Mouse (Mus musculus) limb, embryonic 11.5 days (tissue): ENCODE results near the gene Gm3233. TPM values are rescaled to one million over a fixed set of nuclear protein-coding genes. Genes with fewer than 3 reads are reported as not detected.
"Not testable (repeated sequence)": the region's sequence is repeated elsewhere in the genome, so short reads cannot be mapped to it uniquely, and the experiment has no call there.

Source experiments
- ATAC-seq: fragments of 200-750 bp; cut with Nextera tagmentation; 2 replicates; pipeline ENCODE4 v1.8.0; 2017; ENCODE audit warnings: low read depth; ENCODE audit not compliant: insufficient number of reproducible peaks, low FRiP score, low TSS enrichment
- DNase-seq: peaks from one replicate; pipeline ENCODE4 v3.0.0-alpha.2; 2015; ENCODE audit warnings: low spot score
- H3K27ac ChIP-seq: fragments of 300-500 bp; sonication (generic); replicated peaks from 2 replicates; pipeline ENCODE4 v1.5.1; 2014; ENCODE audit warnings: low read depth, mild to moderate bottlenecking, low read length
- H3K27me3 ChIP-seq: fragments of 300-500 bp; sonication (generic); 2 replicates; pipeline ENCODE4 v1.6.1; 2014; ENCODE audit warnings: mild to moderate bottlenecking, low read length, mixed read lengths; ENCODE audit not compliant: control insufficient read depth, insufficient read depth
- H3K36me3 ChIP-seq: fragments of 300-500 bp; sonication (generic); 2 replicates; pipeline ENCODE4 v1.6.1; 2014; ENCODE audit warnings: mild to moderate bottlenecking, low read length, moderate library complexity, mixed read lengths; ENCODE audit not compliant: control insufficient read depth, insufficient read depth
- H3K4me1 ChIP-seq: fragments of 300-500 bp; sonication (generic); 2 replicates; pipeline ENCODE4 v1.6.1; 2014; ENCODE audit warnings: low read length, mixed read lengths; ENCODE audit not compliant: control insufficient read depth, insufficient read depth
- H3K4me2 ChIP-seq: fragments of 300-500 bp; sonication (generic); 2 replicates; pipeline ENCODE4 v1.6.1; 2014; ENCODE audit warnings: low read depth, mild to moderate bottlenecking, moderate library complexity; ENCODE audit not compliant: severe bottlenecking
- H3K4me3 ChIP-seq: fragments of 300-500 bp; sonication (generic); 2 replicates; pipeline ENCODE4 v1.5.1; 2014; ENCODE audit warnings: low read depth, low read length
- H3K9ac ChIP-seq: fragments of 300-500 bp; sonication (generic); 2 replicates; pipeline ENCODE4 v1.6.1; 2014; ENCODE audit warnings: mild to moderate bottlenecking, low read length
- H3K9me3 ChIP-seq: fragments of 300-500 bp; sonication (generic); 2 replicates; pipeline ENCODE4 v1.6.1; 2016; ENCODE audit warnings: low read length; ENCODE audit not compliant: control insufficient read depth
- WGBS: fragments of 180-500 bp; shearing (Covaris S2); extraction: QIAGEN DNeasy Blood & Tissue Kit; methylation state at CpG from one replicate; pipeline ENCODE4 v1.1.7; 2014; 5-methylcytosine and 5-hydroxymethylcytosine counted together
- polyA plus RNA-seq: library from polyadenylated mRNA; unstranded; fragments of >200 nt; fragmentation: Nextera tagmentation; extraction: Ambion mirVana; gene quantifications from 2 replicates; pipeline ENCODE4 v1.2.1, GENCODE M21; 2014

Gene Gm3233
- polyA plus RNA-seq, 1 experiment from 2014 or later, result not detected

- not testable (repeated sequence) for H3K36me3 ChIP-seq, H3K9ac ChIP-seq, H3K27ac ChIP-seq, H3K27me3 ChIP-seq, H3K4me2 ChIP-seq, H3K4me3 ChIP-seq, H3K4me1 ChIP-seq, H3K9me3 ChIP-seq, ATAC-seq, DNase-seq
- WGBS, result 67% methylated on average over 1 of the region's 1 CpGs
These were observed 8.8 kb downstream of the Gm3233 start for GRCm38 (mm10) chr10:77750686-77751085.

- H3K9ac ChIP-seq, ATAC-seq, H3K4me2 ChIP-seq, H3K9me3 ChIP-seq, H3K36me3 ChIP-seq, H3K27me3 ChIP-seq, H3K4me3 ChIP-seq: not testable (repeated sequence)
- 43% methylated on average over 4 of the region's 5 CpGs for WGBS
- H3K4me1 ChIP-seq, result peaks cover 15% of the 10 kb centered on the region
- DNase-seq, result peak; percentile 30
- H3K27ac ChIP-seq, result peak within 1 kb of the TSS; percentile 26; the same call in 1 of the 2 replicates
These were observed 17.4 kb downstream of the Gm3233 start, which contains the start of gene Gm18596 for GRCm38 (mm10) chr10:77741924-77742688. Gm18596 (minus strand) TSS chr10:77742638.

- Histone ChIP-seq H3K4me2 (no peak overlapping the region), H3K4me1 (peaks cover 15% of the 10 kb centered on the region), H3K27me3 (no peaks in the 10 kb centered on the region), H3K4me3 (no peak overlapping the region), H3K36me3 (no peaks in the 10 kb centered on the region), H3K9ac (no peak overlapping the region), H3K27ac (no peak overlapping the region), H3K9me3 (no peaks in the 10 kb centered on the region)
- DNase-seq, result no peak
- no peak for ATAC-seq
- 86% methylated on average over 4 of the region's 4 CpGs for WGBS
These were observed 20.6 kb downstream of the Gm3233 start for GRCm38 (mm10) chr10:77738929-77739328.

GRCm38 (mm10) chr10:77735928-77736327 lies 23.6 kb downstream of the Gm3233 start:
- H3K4me3 ChIP-seq, result no peak overlapping the region
- ATAC-seq, result no peak
- 76% methylated on average over 1 of the region's 1 CpGs for WGBS

GRCm38 (mm10) chr10:77729241-77729640 lies 30.2 kb downstream of the Gm3233 start:
- H3K9ac ChIP-seq, result no peak overlapping the region
- DNase-seq (peak; percentile 43), ATAC-seq (no peak)
- H3K27me3 ChIP-seq, result no peaks in the 10 kb centered on the region
- H3K36me3 ChIP-seq, result no peaks in the 10 kb centered on the region
- H3K4me2 ChIP-seq, result no peak overlapping the region
- H3K9me3 ChIP-seq, result no peaks in the 10 kb centered on the region
- H3K4me3 ChIP-seq, result no peak overlapping the region
- H3K27ac ChIP-seq, result no peak overlapping the region
- WGBS, result 55% methylated on average over 4 of the region's 4 CpGs
- no peaks in the 10 kb centered on the region for H3K4me1 ChIP-seq

More at GRCm38 (mm10) chr10:77735928-77736327, 23.6 kb downstream of the Gm3233 start:
- Histone ChIP-seq H3K9ac (no peak overlapping the region), H3K4me1 (peaks cover 3% of the 10 kb centered on the region; the same call in 1 of the 2 replicates), H3K9me3 (no peaks in the 10 kb centered on the region), H3K27me3 (no peaks in the 10 kb centered on the region), H3K27ac (no peak overlapping the region), H3K36me3 (no peaks in the 10 kb centered on the region), H3K4me2 (no peak overlapping the region)
- DNase-seq, result no peak

DNA sequence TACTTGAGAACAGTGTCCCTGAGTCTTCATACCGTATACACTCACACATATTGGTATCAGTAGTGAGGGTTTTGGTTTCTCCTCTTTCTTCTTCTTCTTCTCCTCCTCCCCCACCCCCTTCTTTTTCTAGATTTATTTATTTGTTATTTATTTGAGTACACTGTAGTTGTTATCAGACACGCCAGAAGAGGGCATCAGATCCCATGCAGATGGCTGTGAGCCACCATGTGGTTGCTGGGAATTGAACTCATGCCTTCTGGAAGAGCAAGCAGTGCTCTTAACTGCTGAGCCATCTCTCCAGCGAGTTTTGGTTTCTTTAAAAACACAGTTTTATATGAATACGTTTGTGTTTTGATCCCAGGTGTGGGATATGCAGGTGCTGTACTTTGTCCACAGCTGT lies 31.2 kb downstream of the Gm3233 start:
- Histone ChIP-seq H3K27me3 (no peaks in the 10 kb centered on the region), H3K27ac (no peak overlapping the region), H3K36me3 (no peaks in the 10 kb centered on the region), H3K9me3 (no peaks in the 10 kb centered on the region), H3K4me3 (no peak overlapping the region), H3K9ac (no peak overlapping the region), H3K4me2 (no peak overlapping the region), H3K4me1 (no peaks in the 10 kb centered on the region)
- no peak for ATAC-seq
- 63% methylated on average over 4 of the region's 4 CpGs for WGBS
- peak; percentile 26 for DNase-seq

DNA sequence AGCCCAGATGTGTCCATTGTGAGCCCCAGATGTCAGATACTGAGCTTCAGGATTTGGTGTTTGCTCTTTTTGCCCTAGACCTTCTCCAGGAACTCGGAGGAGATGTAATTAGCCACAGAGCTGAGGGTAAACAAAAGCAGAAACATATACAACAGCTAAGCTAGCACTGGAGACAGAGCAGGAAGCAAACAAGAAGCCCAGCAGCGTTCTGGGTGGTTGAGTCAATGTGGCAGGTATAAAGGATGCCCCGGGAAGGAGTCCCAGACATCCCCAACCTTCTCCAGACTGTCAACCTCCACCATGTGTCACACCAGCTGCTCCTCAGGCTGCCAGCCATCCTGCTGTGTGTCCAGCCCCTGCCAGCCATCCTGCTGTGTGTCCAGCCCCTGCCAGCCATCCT lies 33.3 kb downstream of the Gm3233 start, which contains the start of gene Gm10100:
Gene Gm10100 (plus strand): TSS at position 301 of the 400 bp plus-strand sequence.
- Histone ChIP-seq H3K4me3 (no peak within 1 kb of the TSS), H3K27me3 (no peaks in the 10 kb centered on the region), H3K4me1 (no peaks in the 10 kb centered on the region), H3K9me3 (no peaks in the 10 kb centered on the region), H3K27ac (no peak within 1 kb of the TSS), H3K36me3 (no peaks in the 10 kb centered on the region), H3K9ac (no peak within 1 kb of the TSS), H3K4me2 (no peak within 1 kb of the TSS)
- no peak for ATAC-seq
- WGBS, result 29% methylated on average over 3 of the region's 3 CpGs
- no peak for DNase-seq

DNA sequence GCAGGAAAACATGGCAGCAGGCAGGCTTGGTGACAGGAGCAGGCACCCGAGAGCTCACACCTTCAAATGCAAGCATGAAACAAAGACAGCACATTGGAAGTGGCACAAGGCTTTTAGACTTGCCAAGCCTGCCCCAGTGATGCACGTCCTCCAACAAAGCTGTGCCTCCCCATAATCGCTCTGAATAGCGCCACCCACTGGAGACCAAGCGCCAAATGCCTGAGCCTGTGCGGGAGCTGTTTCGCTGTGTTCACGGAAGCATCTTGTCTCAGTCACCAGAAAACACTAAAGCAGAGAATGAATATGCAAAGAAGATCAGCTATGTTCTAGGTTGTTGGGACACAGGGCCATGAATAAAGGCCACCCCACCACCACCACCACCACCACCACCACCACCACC lies 34.6 kb downstream of the Gm3233 start:
- no peak overlapping the region for H3K27ac ChIP-seq
- H3K4me3 ChIP-seq, result no peak overlapping the region
- H3K4me2 ChIP-seq, result no peak overlapping the region
- no peak for DNase-seq
- no peaks in the 10 kb centered on the region for H3K9me3 ChIP-seq
- no peak for ATAC-seq
- no peaks in the 10 kb centered on the region for H3K27me3 ChIP-seq
- no peaks in the 10 kb centered on the region for H3K4me1 ChIP-seq
- H3K9ac ChIP-seq, result no peak overlapping the region
- H3K36me3 ChIP-seq, result no peaks in the 10 kb centered on the region
- WGBS, result 76% methylated on average over 8 of the region's 8 CpGs
